Mouse (Mus musculus) cerebellum, postnatal 14 days (tissue): Measurements from ENCODE around the gene Lyrm7.

Experiments
- DNase-seq, 2 experiments: peaks; one replicate each; pipeline ENCODE4 v3.0.0; 2021; ENCODE audit warnings: mixed read lengths in 2 of 2

Gene Lyrm7

DNA sequence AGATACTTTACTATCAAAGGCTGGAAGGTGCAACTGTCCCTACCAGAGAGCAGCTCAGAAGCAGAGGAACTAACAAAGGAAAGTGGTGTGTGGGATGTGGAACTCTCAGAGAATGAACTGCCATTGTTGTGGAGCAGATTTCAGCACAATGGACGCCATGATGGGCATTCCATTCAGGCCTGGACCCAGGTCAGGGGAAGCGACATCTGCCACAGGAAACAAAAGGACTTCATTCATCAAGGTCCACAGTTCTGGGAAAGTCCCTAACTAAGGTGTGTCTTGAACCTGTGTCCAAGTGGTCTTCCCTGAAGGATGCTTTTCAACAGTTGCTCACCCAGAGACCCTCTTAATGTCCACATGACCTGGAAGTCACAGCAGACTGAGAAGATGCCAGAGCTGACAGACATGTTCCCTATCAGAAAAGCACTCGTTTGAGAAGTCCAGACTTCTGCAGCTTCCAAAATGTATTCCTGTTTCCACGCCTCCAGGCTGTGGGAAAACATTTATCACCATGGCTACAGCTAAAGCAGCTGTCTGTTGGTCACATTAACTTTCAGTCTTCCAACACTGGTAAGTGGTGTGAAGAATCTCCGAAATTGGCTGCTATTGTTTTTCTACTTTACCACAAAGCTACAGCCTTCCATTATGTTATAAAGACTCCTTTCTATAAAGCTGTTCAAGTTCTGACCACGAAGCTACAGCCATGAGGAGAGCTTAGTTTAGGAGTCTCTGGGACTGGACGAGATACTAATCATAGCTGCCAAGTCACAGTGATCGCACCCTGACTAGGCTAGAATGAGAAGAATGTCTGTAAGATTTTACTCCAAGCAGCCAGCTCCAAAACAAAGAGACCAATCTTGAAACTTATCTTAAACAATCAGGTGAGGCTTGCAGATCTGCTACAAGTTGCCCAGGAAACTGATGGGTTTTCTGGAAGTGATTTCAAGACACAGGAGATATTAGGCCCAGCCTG, 15.0 kb downstream of the Lyrm7 start:
- DNase-seq: no peak

DNA sequence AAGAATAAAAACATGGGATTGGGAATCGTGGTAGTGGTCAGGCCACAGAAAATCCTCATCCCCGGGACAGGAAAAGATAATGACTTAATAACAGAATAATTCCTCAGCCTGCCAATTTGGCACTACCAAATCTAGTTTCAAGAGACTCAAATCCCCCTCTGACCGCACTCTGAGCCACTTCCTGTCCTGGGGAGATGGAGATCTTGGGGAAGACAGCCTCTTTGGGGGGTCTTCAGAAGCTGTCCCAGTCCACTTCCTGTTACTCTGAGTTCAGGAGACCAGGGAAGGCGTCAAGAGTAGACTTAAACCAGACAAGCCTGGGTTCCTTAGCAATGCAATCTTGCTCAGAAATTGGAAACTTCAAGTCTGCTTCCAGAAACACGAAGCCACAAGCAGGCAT, 15.8 kb downstream of the Lyrm7 start:
- no peak for DNase-seq

GRCm38 (mm10) chr11:54844424-54844823, 16.3 kb downstream of the Lyrm7 start:
- no peak for DNase-seq

GRCm38 (mm10) chr11:54840891-54841290, 19.8 kb downstream of the Lyrm7 start:
- no peak for DNase-seq

- DNase-seq: no peak
Measured at GRCm38 (mm10) chr11:54839696-54840095, 21.0 kb downstream of the Lyrm7 start.

GRCm38 (mm10) chr11:54836106-54836505, 24.6 kb downstream of the Lyrm7 start:
- DNase-seq: peak; percentile 85 to 87

DNA sequence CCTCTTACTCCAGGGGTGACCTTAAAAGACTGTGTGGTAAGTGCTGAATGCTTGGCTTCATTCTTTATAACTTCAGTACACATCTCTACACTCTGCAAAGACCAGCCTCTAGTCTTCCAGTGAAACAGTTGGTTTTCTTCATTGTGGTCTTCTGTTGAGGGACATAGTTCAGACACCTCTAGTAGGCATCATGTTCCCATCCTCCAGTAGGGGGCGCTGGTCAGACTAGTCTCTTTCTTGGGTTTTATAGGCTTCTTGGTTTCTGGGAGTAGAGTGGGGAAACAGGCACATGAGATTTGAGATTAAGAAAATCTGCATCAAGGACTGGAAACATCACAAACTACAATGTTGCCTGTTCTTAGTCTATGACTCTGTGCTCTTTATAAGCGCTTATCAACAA, 26.1 kb downstream of the Lyrm7 start:
- peak in 1 of 2 experiments; percentile 17 for DNase-seq

DNA sequence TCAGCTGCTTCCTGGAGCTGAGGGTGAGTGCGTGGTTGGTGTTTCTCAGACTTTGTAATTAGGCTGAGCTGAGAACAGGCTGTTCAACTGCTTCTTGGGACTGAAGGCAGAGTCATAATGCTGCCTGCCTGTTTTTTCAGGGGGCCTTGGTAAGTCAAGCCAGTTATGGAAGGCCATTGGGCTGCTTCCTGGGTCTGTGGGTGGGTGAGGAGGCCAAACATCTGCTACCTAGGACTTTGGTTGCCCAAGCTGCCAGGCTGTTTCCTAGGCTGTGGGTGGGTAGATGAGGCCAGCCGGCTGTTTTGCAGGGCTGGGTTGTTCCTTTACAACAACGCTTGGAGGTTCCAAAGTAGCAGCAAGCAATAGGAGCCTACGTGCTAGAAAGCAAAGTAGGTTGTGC, 26.9 kb downstream of the Lyrm7 start:
- DNase-seq: no peak

GRCm38 (mm10) chr11:54826819-54827218, 33.9 kb downstream of the Lyrm7 start:
- no peak for DNase-seq

GRCm38 (mm10) chr11:54825774-54826173, 34.9 kb downstream of the Lyrm7 start:
- DNase-seq: peak in 1 of 2 experiments; percentile 20

GRCm38 (mm10) chr11:54823467-54823866, 37.2 kb downstream of the Lyrm7 start:
- DNase-seq: no peak

DNA sequence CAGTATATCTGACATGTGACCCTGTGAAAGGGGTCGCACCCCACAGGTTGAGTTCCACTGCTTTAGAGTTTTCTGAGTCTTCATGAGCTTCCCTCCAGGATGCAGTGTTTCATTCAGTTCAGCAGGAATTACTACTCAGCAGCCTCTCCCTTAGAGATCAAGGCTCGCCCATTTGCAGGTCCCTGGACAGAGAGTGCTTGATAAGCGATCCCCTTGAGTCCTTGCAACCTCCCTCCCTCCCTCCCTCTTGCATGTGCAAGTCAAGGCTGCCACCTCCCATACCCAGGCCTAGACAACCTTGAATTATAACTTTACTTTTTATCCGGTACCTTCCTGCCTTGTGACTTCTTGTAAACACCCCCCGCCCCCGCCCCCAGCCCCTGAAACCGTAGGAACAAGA, 41.2 kb downstream of the Lyrm7 start:
- no peak for DNase-seq

DNA sequence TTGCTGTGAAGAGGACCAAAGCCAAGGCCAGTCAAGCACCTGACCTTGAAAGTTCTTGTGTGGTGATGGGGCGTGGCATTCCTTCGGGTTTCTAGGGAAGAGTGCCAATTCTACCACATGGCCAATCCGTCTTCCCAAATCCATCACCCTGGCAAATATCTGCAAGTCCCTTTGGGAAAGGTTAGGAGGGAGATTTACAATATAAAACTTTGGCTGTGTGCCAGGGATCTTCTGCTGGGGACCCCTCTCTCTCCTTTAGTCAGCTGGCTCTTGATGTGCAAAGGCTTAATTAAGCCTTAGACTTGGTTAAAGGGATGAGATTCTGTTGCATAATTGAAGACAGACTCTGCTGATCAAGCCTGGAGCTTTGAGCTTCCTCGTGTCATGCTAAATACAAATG, 43.3 kb downstream of the Lyrm7 start:
- peak in 1 of 2 experiments; percentile 11 for DNase-seq

- no peak for DNase-seq
Measured at GRCm38 (mm10) chr11:54815659-54816058, 45.1 kb downstream of the Lyrm7 start.

DNA sequence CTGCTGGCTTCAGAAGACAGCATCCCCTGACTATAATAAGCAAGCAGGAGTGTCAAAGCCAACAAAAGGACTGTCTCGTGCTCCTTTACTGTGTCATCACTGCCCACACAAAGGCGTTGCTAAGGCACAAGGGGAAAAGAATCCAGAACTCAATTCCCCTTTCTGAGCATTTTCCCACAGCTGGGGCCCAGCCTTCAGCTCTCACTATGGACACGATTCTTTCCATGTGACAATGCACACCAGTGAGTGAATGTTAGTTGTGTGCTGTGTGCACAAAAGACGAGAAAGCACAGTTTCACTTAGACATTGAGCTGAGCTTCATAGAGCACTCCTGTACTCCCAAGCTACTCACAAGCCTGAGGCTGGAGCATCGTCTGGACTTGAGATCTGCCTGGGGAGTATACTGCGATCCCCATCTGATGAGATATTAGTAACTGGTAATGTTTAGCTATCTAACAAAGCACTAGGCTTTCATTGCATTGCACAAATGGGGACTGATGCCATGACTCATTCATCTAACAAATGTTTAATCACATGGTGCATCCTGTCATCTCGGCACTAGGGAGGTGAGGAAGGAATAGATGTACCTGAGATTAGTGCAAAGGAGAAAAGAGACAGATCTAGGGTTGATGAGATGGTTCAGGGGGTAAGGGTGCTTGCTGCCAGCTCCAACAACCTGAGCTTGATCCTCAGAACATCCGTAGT, 47.8 kb downstream of the Lyrm7 start:
- no peak for DNase-seq

DNA sequence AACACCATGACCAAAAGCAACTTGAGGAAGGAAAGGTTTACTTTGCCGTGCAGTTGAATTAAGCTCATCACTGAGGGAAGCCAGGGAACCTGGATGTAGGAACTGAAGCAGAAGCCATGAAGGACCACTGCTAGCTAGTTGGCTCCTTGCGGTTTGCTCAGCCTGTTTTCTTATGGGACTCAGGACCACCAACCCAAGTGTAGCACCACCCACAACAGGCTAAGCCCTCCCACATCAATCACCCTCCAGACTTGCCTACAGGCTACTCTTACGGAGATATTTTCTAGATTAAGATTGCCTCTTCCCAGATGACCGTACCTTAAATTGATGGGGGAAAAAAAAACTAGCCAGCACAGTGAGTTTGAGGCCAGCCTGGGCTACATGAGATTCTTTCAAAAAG, 48.4 kb downstream of the Lyrm7 start:
- DNase-seq: no peak

GRCm38 (mm10) chr11:54811054-54811453, 49.7 kb downstream of the Lyrm7 start:
- no peak for DNase-seq

DNA sequence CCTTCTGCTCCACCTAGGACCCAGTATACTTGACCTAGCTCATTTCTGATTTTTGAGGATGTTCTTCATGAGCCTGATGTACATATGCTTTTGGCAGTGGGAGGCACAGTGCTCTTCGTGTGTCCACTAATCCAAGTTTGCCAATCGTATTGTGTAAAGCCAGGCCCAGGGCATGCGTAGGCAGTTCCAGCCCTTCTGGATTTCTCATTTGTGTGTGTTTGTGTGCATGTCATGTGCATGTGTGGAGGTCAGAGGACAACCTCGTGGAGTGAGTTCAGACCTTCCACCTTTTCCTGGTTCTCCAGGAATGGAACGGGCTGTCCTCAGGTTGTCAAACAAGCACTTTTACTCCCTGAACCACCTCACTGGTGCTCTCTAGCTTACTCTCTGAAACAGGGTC, 51.1 kb downstream of the Lyrm7 start:
- no peak for DNase-seq

DNA sequence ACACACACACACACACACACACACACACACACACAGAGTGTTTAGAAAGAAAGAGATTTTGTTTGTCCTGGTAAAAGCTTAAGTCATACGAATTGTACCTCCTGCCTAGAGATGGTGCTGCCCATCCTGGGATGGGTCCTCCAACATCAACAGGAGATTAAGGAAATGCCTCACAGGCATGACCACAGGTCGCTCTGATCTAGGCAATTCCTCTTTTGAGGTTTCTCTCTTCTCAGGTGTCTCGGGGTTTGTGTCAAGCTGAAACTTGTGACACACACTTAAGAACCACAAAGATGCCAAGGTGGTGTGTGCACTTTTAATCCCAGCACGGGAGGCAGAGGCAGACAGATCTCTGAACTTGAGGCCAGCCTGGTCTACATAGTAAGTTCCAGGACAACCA, 52.5 kb downstream of the Lyrm7 start:
- no peak for DNase-seq

- DNase-seq: no peak
Measured at GRCm38 (mm10) chr11:54807669-54808068, 53.0 kb downstream of the Lyrm7 start.

GRCm38 (mm10) chr11:54806891-54807290, 53.8 kb downstream of the Lyrm7 start:
- DNase-seq: no peak

- no peak for DNase-seq
Measured at GRCm38 (mm10) chr11:54805196-54805595, 55.5 kb downstream of the Lyrm7 start.

- no peak for DNase-seq
Measured at GRCm38 (mm10) chr11:54802621-54803020, 58.1 kb downstream of the Lyrm7 start.
